Mouse (Mus musculus) intestine, embryonic 14.5 days (tissue): ENCODE data around the gene Cope. TPM values are rescaled to one million over a fixed set of nuclear protein-coding genes. Genes with fewer than 3 reads are reported as not detected.
A peak's percentile ranks its signal among the peaks of the same experiment; 100 is the strongest.

ENCODE experiments used
- ATAC-seq: fragments of 200-750 bp; cut with Nextera tagmentation; replicated peaks from 2 replicates; pipeline ENCODE4 v1.8.0; 2017; ENCODE audit warnings: low read depth, moderate number of reproducible peaks, moderate TSS enrichment, moderate library complexity; ENCODE audit not compliant: low FRiP score, low TSS enrichment
- DNase-seq: peaks from one replicate; pipeline ENCODE4 v3.0.0-alpha.2; 2018; ENCODE audit warnings: low spot score
- H3K27ac ChIP-seq: fragments of 300-500 bp; sonication (generic); 2 replicates; pipeline ENCODE4 v1.5.1; 2014; ENCODE audit warnings: low read depth, mild to moderate bottlenecking, control low read depth
- H3K27me3 ChIP-seq: fragments of 300-500 bp; sonication (generic); replicated peaks from 2 replicates; pipeline ENCODE4 v1.6.1; 2014; ENCODE audit warnings: low read length, control low read depth; ENCODE audit not compliant: control insufficient read depth, insufficient read depth
- H3K36me3 ChIP-seq: fragments of 300-500 bp; sonication (generic); 2 replicates; pipeline ENCODE4 v1.6.1; 2014; ENCODE audit warnings: low read length, control low read depth; ENCODE audit not compliant: control insufficient read depth, insufficient read depth
- H3K4me1 ChIP-seq: fragments of 300-500 bp; sonication (generic); replicated peaks from 2 replicates; pipeline ENCODE4 v1.6.1; 2014; ENCODE audit warnings: low read length, control low read depth, mixed read lengths; ENCODE audit not compliant: control insufficient read depth, insufficient read depth
- H3K4me2 ChIP-seq: fragments of 300-500 bp; sonication (generic); 2 replicates; pipeline ENCODE4 v1.6.1; 2014; ENCODE audit warnings: low read length
- H3K4me3 ChIP-seq: fragments of 300-500 bp; sonication (generic); 2 replicates; pipeline ENCODE4 v1.5.1; 2014; ENCODE audit warnings: low read depth, low read length, control low read depth, mixed read lengths
- H3K9ac ChIP-seq: fragments of 300-500 bp; sonication (generic); 2 replicates; pipeline ENCODE4 v1.6.1; 2014; ENCODE audit warnings: mild to moderate bottlenecking, low read length
- H3K9me3 ChIP-seq: fragments of 300-500 bp; sonication (generic); 2 replicates; pipeline ENCODE4 v1.6.1; 2016; ENCODE audit warnings: low read length, control low read depth; ENCODE audit not compliant: control insufficient read depth
- WGBS: fragments of 180-500 bp; shearing (Covaris S2); extraction: QIAGEN DNeasy Blood & Tissue Kit; methylation state at CpG from one replicate; pipeline ENCODE4 v1.1.7; 2014; 5-methylcytosine and 5-hydroxymethylcytosine counted together
- polyA plus RNA-seq: library from polyadenylated mRNA; unstranded; fragments of >200 nt; fragmentation: Nextera tagmentation; extraction: Ambion mirVana; gene quantifications from 2 replicates; pipeline ENCODE4 v1.2.1, GENCODE M21; 2014

Gene Cope
- polyA plus RNA-seq, 1 experiment from 2014 or later: 336 TPM

- Histone ChIP-seq H3K4me3 (no peak overlapping the region), H3K27me3 (no peaks in the 10 kb centered on the region), H3K36me3 (peaks cover 57% of the 10 kb centered on the region), H3K9me3 (no peaks in the 10 kb centered on the region; the same call in 1 of the 2 replicates), H3K27ac (no peak overlapping the region), H3K4me2 (no peak overlapping the region), H3K4me1 (peaks cover 14% of the 10 kb centered on the region), H3K9ac (no peak overlapping the region)
- WGBS: 78% methylated on average over 19 of the region's 19 CpGs
- ATAC-seq: no peak
- peak; percentile 61 for DNase-seq
Measured at GRCm38 (mm10) chr8:70331526-70331925, 29.2 kb downstream of the Cope start.

DNA sequence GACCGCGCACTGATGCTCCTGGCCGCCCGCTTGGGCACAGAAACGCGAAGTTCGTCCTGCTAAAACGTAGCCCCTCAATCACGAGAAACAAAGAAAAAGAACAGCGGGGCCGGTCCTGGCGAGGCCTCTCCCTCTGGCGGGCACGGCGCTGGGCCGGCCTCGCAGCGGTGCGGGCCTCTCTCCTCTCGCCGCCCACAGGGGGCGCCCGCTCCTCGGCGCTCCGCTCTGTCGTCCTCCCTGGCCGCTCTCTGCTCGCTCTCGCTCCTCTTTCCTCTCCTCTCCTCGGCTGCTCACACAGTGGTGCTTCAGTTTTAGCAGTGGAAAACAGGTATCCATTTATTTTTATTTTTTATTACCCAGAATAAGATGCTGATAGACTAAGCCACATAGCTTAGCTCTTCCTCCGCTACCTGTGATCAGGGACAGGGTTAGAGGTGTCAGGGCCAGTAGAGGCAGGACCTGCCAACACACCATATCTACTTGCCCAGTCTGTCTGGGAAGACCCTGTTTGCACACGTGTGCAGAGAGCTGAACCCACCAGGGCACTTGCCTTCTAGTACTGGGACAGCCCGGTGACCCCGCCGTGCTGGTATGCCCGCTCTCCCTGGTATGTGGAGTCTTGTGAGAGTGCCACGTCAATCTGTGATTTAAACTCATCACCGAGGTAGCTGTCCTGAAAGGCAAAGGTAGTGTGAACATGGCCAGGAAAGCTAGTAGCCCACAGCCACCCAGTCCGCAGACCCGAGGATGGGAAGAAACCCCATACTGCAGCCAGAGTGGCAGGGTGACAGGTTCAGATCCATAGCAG, 30.0 kb downstream of the Cope start:
- Histone ChIP-seq H3K36me3 (peaks cover 65% of the 10 kb centered on the region), H3K4me3 (no peak overlapping the region), H3K4me2 (no peak overlapping the region), H3K9ac (no peak overlapping the region), H3K9me3 (no peaks in the 10 kb centered on the region; the same call in 1 of the 2 replicates), H3K4me1 (peaks cover 14% of the 10 kb centered on the region), H3K27me3 (no peaks in the 10 kb centered on the region), H3K27ac (no peak overlapping the region)
- DNase-seq: peak; percentile 85
- ATAC-seq: peak; percentile 72
- 27% methylated on average over 41 of the region's 41 CpGs for WGBS

GRCm38 (mm10) chr8:70332878-70333202, 30.5 kb downstream of the Cope start:
- H3K36me3 ChIP-seq: peaks cover 70% of the 10 kb centered on the region
- no peak overlapping the region for H3K4me3 ChIP-seq
- no peak for DNase-seq
- ATAC-seq: no peak
- H3K9ac ChIP-seq: no peak overlapping the region
- no peak overlapping the region for H3K27ac ChIP-seq
- no peaks in the 10 kb centered on the region for H3K9me3 ChIP-seq
- 93% methylated on average over 6 of the region's 6 CpGs for WGBS
- no peaks in the 10 kb centered on the region for H3K27me3 ChIP-seq
- peaks cover 14% of the 10 kb centered on the region for H3K4me1 ChIP-seq
- no peak overlapping the region for H3K4me2 ChIP-seq

- Histone ChIP-seq H3K27me3 (no peaks in the 10 kb centered on the region), H3K4me1 (no peaks in the 10 kb centered on the region), H3K27ac (no peak overlapping the region), H3K4me2 (no peak overlapping the region), H3K36me3 (peaks cover 100% of the 10 kb centered on the region), H3K9ac (no peak overlapping the region), H3K4me3 (no peak overlapping the region), H3K9me3 (no peaks in the 10 kb centered on the region)
- 87% methylated on average over 7 of the region's 7 CpGs for WGBS
- DNase-seq: no peak
- ATAC-seq: no peak
Measured at GRCm38 (mm10) chr8:70338931-70339330, 36.6 kb downstream of the Cope start.

GRCm38 (mm10) chr8:70340659-70341058, 38.3 kb downstream of the Cope start:
- H3K27me3 ChIP-seq: no peaks in the 10 kb centered on the region
- no peak overlapping the region for H3K4me2 ChIP-seq
- WGBS: 93% methylated on average over 7 of the region's 7 CpGs
- H3K36me3 ChIP-seq: peaks cover 85% of the 10 kb centered on the region
- DNase-seq (no peak), ATAC-seq (no peak)
- H3K27ac ChIP-seq: no peak overlapping the region
- no peak overlapping the region for H3K4me3 ChIP-seq
- H3K9ac ChIP-seq: no peak overlapping the region
- H3K9me3 ChIP-seq: no peaks in the 10 kb centered on the region
- H3K4me1 ChIP-seq: no peaks in the 10 kb centered on the region

DNA sequence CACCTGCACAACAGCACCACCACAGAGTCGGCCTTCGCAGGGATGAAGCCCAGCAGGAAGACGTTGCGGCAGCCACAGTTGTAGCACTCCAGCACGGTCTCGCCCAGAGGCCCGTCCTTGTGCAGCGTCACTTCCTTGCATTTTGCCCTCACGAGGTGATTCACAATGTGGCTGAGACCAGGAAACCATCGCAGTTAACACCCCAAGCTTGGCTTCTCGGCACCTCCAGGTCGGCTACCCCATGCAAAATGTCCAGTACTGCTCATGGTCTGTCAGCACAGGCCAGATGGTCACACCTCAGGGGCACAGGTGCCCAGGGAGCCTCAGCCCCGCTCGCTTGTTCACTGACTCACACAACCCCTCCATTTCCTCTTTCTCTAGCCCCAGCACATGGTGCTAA, 39.7 kb downstream of the Cope start:
- Histone ChIP-seq H3K27me3 (no peaks in the 10 kb centered on the region), H3K36me3 (peaks cover 76% of the 10 kb centered on the region), H3K9ac (no peak overlapping the region), H3K4me2 (no peak overlapping the region), H3K4me1 (no peaks in the 10 kb centered on the region), H3K27ac (no peak overlapping the region), H3K9me3 (no peaks in the 10 kb centered on the region), H3K4me3 (no peak overlapping the region)
- ATAC-seq (no peak), DNase-seq (no peak)
- 93% methylated on average over 14 of the region's 14 CpGs for whole genome bisulfite sequencing

GRCm38 (mm10) chr8:70343076-70343475, 40.8 kb downstream of the Cope start:
- Histone ChIP-seq H3K27me3 (no peaks in the 10 kb centered on the region), H3K36me3 (peaks cover 71% of the 10 kb centered on the region), H3K27ac (no peak overlapping the region), H3K4me3 (no peak overlapping the region), H3K4me1 (no peaks in the 10 kb centered on the region), H3K9me3 (no peaks in the 10 kb centered on the region), H3K4me2 (no peak overlapping the region), H3K9ac (no peak overlapping the region)
- no peak for ATAC-seq
- 68% methylated on average over 7 of the region's 7 CpGs for WGBS
- no peak for DNase-seq

DNA sequence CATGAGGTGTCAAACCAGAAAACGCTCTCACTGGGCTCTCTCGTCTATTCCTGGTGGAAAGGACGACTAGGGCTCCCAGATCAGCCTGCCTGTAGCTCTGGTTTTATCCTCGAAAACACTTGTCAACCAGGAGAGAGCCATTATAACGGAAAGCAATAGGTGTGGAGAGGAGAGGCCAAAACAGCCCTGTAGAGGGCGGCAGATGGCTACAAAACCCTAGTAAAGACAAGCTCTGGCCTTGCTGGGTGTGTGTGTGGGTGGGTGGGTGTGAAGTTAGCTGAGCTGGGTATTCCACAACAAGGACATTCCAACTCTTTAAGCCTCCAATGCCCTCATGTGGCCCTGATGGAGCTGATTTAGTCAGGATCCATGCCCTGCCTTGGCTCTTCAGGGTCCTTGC, 41.4 kb downstream of the Cope start:
- H3K9ac ChIP-seq: no peak overlapping the region
- no peak overlapping the region for H3K4me3 ChIP-seq
- 0 out of 2 replicates have a peak, but pooled peaks cover 2% of the 10 kb centered on the region for H3K4me1 ChIP-seq
- H3K27ac ChIP-seq: no peak overlapping the region
- no peaks in the 10 kb centered on the region for H3K27me3 ChIP-seq
- WGBS: 52% methylated on average over 6 of the region's 6 CpGs
- no peak overlapping the region for H3K4me2 ChIP-seq
- H3K9me3 ChIP-seq: no peaks in the 10 kb centered on the region
- peak; percentile 71 for DNase-seq
- ATAC-seq: no peak
- H3K36me3 ChIP-seq: peaks cover 71% of the 10 kb centered on the region

- Histone ChIP-seq H3K36me3 (peaks cover 70% of the 10 kb centered on the region), H3K27me3 (no peaks in the 10 kb centered on the region), H3K27ac (no peak overlapping the region), H3K4me1 (0 out of 2 replicates have a peak, but pooled peaks cover 3% of the 10 kb centered on the region), H3K9ac (no peak overlapping the region), H3K4me2 (no peak overlapping the region), H3K9me3 (no peaks in the 10 kb centered on the region), H3K4me3 (no peak overlapping the region)
- DNase-seq (no peak), ATAC-seq (no peak)
- 90% methylated on average over 2 of the region's 2 CpGs for WGBS
Measured at GRCm38 (mm10) chr8:70344279-70344678, 42.0 kb downstream of the Cope start.
